7 mouse cellular contexts compared by ENCODE assay signal in the genomic region with DNA sequence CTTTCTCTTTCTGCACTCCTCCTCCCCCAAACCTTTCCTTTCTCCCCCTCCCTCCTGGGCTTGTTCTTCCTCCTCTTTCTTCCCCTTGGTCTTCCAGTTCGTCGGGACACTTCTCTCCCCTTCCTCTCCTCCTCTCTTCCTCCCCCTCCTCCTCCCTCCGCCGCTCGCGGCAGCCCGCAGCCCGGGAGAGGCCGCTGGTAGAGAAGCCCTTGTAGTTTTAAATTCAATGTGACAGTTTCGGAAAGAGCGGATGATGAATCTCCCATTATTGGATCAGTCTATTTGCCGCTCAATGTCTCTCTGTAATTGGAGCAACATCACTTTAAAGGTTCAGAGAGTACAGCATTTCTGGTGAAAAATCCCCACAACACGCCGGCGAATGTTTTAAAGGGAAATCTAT. TPM values are rescaled to one million over a fixed set of nuclear protein-coding genes. Genes with fewer than 3 reads are reported as not detected.
DNase-seq lines count a peak whose midpoint lies in the region; ATAC-seq and TF ChIP-seq lines count a peak whose summit lies in the region.

A gene (plus strand): TSS at position 281 of the 400 bp plus-strand sequence.

- peak within 1 kb of the TSS; percentile 12 for H3K4me3 ChIP-seq in lung, postnatal 0 days (ENCODE audit: low read depth, low read length)
- H3K4me3 ChIP-seq in forebrain, embryonic 12.5 days (replicated peaks): peak within 1 kb of the TSS; percentile 45
- no peak within 1 kb of the TSS; the same call in 1 of the 2 replicates for H3K4me3 ChIP-seq in liver, embryonic 12.5 days

- no peak for TF ChIP-seq EP300 in lung, postnatal 0 days (IDR thresholded peaks at IDR 0.05)

- H3K27me3 ChIP-seq in lung, postnatal 0 days (replicated peaks; ENCODE audit: insufficient read depth, low read length): peaks cover 86% of the 10 kb centered on the region
- H3K27me3 ChIP-seq in forebrain, embryonic 12.5 days: peaks cover 91% of the 10 kb centered on the region
- peaks cover 100% of the 10 kb centered on the region for H3K27me3 ChIP-seq in liver, embryonic 12.5 days (replicated peaks)

- WGBS in lung, postnatal 0 days: 4% methylated on average over 15 of the region's 15 CpGs
- under 1% methylated on average over 15 of the region's 15 CpGs for WGBS in forebrain, embryonic 12.5 days
- 3% methylated on average over 15 of the region's 15 CpGs for WGBS in liver, embryonic 12.5 days (ENCODE audit: insufficient replicate concordance)

- TF ChIP-seq CTCF in lung, postnatal 0 days (IDR thresholded peaks at IDR 0.05): no peak

- no peak within 1 kb of the TSS for H3K9ac ChIP-seq in lung, postnatal 0 days (replicated peaks; ENCODE audit: low read depth)
- peak within 1 kb of the TSS; percentile 57 for H3K9ac ChIP-seq in forebrain, embryonic 12.5 days
- no peak within 1 kb of the TSS for H3K9ac ChIP-seq in liver, embryonic 12.5 days

- ATAC-seq in lung, postnatal 0 days: no peak
- ATAC-seq in forebrain, embryonic 12.5 days (ENCODE audit: low FRiP score): no peak
- no peak for ATAC-seq in liver, embryonic 12.5 days

- H3K9me3 ChIP-seq in lung, postnatal 0 days (ENCODE audit: low read length): no peaks in the 10 kb centered on the region
- H3K9me3 ChIP-seq in forebrain, embryonic 12.5 days: no peaks in the 10 kb centered on the region
- H3K9me3 ChIP-seq in liver, embryonic 12.5 days (replicated peaks): no peaks in the 10 kb centered on the region

- no peak within 1 kb of the TSS for H3K27ac ChIP-seq in lung, postnatal 0 days (ENCODE audit: low read length)
- H3K27ac ChIP-seq in forebrain, embryonic 12.5 days: peak within 1 kb of the TSS; percentile 85
- H3K27ac ChIP-seq in liver, embryonic 12.5 days: no peak within 1 kb of the TSS

- no peaks in the 10 kb centered on the region for H3K4me1 ChIP-seq in lung, postnatal 0 days (ENCODE audit: insufficient read depth, low read depth, low read length)
- H3K4me1 ChIP-seq in forebrain, embryonic 12.5 days: peaks cover 57% of the 10 kb centered on the region
- peaks cover 11% of the 10 kb centered on the region; the same call in 1 of the 2 replicates for H3K4me1 ChIP-seq in liver, embryonic 12.5 days

- no peak for DNase-seq in lung, postnatal 0 days (ENCODE audit: low spot score)
- no peak for DNase-seq in lung, postnatal 36 days
- no peak for DNase-seq in right cerebral cortex, postnatal 4 days
- no peak for DNase-seq in thymus, postnatal 14 days
- no peak for DNase-seq in layer of hippocampus, postnatal 10 days (ENCODE audit: low spot score in 2 of 2)

- no peaks in the 10 kb centered on the region for H3K36me3 ChIP-seq in lung, postnatal 0 days (ENCODE audit: insufficient read depth, low read length)
- no peaks in the 10 kb centered on the region for H3K36me3 ChIP-seq in forebrain, embryonic 12.5 days (replicated peaks)
- no peaks in the 10 kb centered on the region for H3K36me3 ChIP-seq in liver, embryonic 12.5 days

- no peak within 1 kb of the TSS; the same call in 1 of the 2 replicates for H3K4me2 ChIP-seq in lung, postnatal 0 days (replicated peaks; ENCODE audit: low read depth, low read length)
- peak within 1 kb of the TSS; percentile 47 for H3K4me2 ChIP-seq in forebrain, embryonic 12.5 days
- H3K4me2 ChIP-seq in liver, embryonic 12.5 days: peak within 1 kb of the TSS; percentile 48

RNA-seq across cellular contexts. Expression of the gene that starts here (rescaled TPM):
- polyA plus RNA-seq in lung, postnatal 0 days (2015; fragmentation: Nextera tagmentation; extraction: Ambion mirVana): not detected in 2 replicates
- 32.5 and 37.0 TPM in 2 replicates for polyA plus RNA-seq in forebrain, embryonic 12.5 days (2016; fragmentation: Nextera tagmentation; extraction: Ambion mirVana)
- not detected in 2 replicates for polyA plus RNA-seq in liver, embryonic 12.5 days (2016; fragmentation: Nextera tagmentation; extraction: Ambion mirVana)
- under 1 TPM in 1 of 2 experiments, not detected in 1; 0.13 TPM for total RNA-seq in layer of hippocampus, postnatal 10 days (2021)

Comparison
In these comparisons a context has a peak if more than half of its experiments do, and no peak if none do; other contexts are left out.
1. RNA of the gene that starts here (polyA plus RNA-seq): 32.5 to 37.0 TPM in forebrain, embryonic 12.5 days; not detected in lung, postnatal 0 days and not detected in liver, embryonic 12.5 days; every median in the first group is over 10 times any median in the second.